Mouse (Mus musculus) heart, postnatal 10 days (tissue): ENCODE data around the gene Orc3. TPM values are rescaled to one million over a fixed set of nuclear protein-coding genes. Genes with fewer than 3 reads are reported as not detected.

Experiments used
- DNase-seq, 2 experiments: peaks; one replicate each; pipeline ENCODE4 v3.0.0; 2021
- intact Hi-C: fragments of 180-260 bp; cut with DNase I; formaldehyde crosslinking; loops from one replicate; pipeline ENCODE4 v1.15.1; 2025
- total RNA-seq, 2 experiments: library from RNA; stranded (reverse); gene quantifications; 2 replicates each; pipeline ENCODE4 v1.2.3; 2021

Gene Orc3
- total RNA-seq, result 10 to 100 TPM; 42.0 to 43.9 TPM

GRCm38 (mm10) chr4:34614630-34615094 lies at the start of gene Orc3, which contains the start of gene Rars2:
Gene Orc3, minus strand, starts transcription at chr4:34614944.
Gene Rars2, plus strand, starts transcription at chr4:34614957.
- intact Hi-C loops, result loop anchor here (5.0 kb wide), 3 partner anchors 37 to 163 kb away; partner anchors contain the start of gene Smim8
- DNase-seq, result peak; percentile 93 to 95

- intact Hi-C loops, result no loop called here
- DNase-seq, result no peak
These were observed 47.2 kb upstream of the Orc3 start for GRCm38 (mm10) chr4:34661927-34662326.

- intact Hi-C loops, result no loop called here
- DNase-seq, result no peak
These were observed 46.8 kb upstream of the Orc3 start for GRCm38 (mm10) chr4:34661514-34661913.

- no peak for DNase-seq
- intact Hi-C loops, result no loop called here
These were observed 44.3 kb upstream of the Orc3 start for GRCm38 (mm10) chr4:34659012-34659411.

GRCm38 (mm10) chr4:34656101-34656500 lies 41.4 kb upstream of the Orc3 start:
- intact Hi-C loops, result no loop called here
- no peak for DNase-seq

GRCm38 (mm10) chr4:34653179-34653578 lies 38.4 kb upstream of the Orc3 start:
- intact Hi-C loops, result no loop called here
- DNase-seq, result no peak

- no peak for DNase-seq
- intact Hi-C loops, result no loop called here
These were observed 30.0 kb upstream of the Orc3 start for GRCm38 (mm10) chr4:34644779-34645178.

- no peak for DNase-seq
- intact Hi-C loops, result no loop called here
These were observed 26.0 kb upstream of the Orc3 start for GRCm38 (mm10) chr4:34640731-34641130.

- DNase-seq, result no peak
- intact Hi-C loops, result no loop called here
These were observed 25.1 kb upstream of the Orc3 start for GRCm38 (mm10) chr4:34639745-34640364.

- intact Hi-C loops, result no loop called here
- DNase-seq, result no peak
These were observed 23.1 kb upstream of the Orc3 start for GRCm38 (mm10) chr4:34637851-34638250.

GRCm38 (mm10) chr4:34637386-34637785 lies 22.6 kb upstream of the Orc3 start:
- intact Hi-C loops, result no loop called here
- no peak for DNase-seq

- intact Hi-C loops, result no loop called here
- no peak for DNase-seq
These were observed 21.3 kb upstream of the Orc3 start for GRCm38 (mm10) chr4:34636036-34636435.

GRCm38 (mm10) chr4:34634129-34634528 lies 19.4 kb upstream of the Orc3 start:
- intact Hi-C loops, result no loop called here
- no peak for DNase-seq

- intact Hi-C loops, result no loop called here
- DNase-seq, result no peak
These were observed 15.2 kb upstream of the Orc3 start for GRCm38 (mm10) chr4:34629956-34630355.

- intact Hi-C loops, result no loop called here
These were observed 11.7 kb upstream of the Orc3 start for GRCm38 (mm10) chr4:34626401-34626800.

GRCm38 (mm10) chr4:34625556-34625955 lies 10.8 kb upstream of the Orc3 start:
- intact Hi-C loops, result no loop called here
- no peak for DNase-seq

More at GRCm38 (mm10) chr4:34626401-34626800, 11.7 kb upstream of the Orc3 start:
- no peak for DNase-seq

GRCm38 (mm10) chr4:34616146-34616545 lies 1.4 kb upstream of the Orc3 start:
- no peak for DNase-seq
- intact Hi-C loops, result loop anchor here (5.0 kb wide), 1 partner anchor 54 kb away; no protein-coding TSS in a partner anchor

- peak in 1 of 2 experiments; percentile 15 for DNase-seq
- intact Hi-C loops, result loop anchor here (5.0 kb wide), 1 partner anchor 53 kb away; no protein-coding TSS in a partner anchor
These were observed 559 bp upstream of the Orc3 start for GRCm38 (mm10) chr4:34615303-34615702.

- intact Hi-C loops, result loop anchor here (5.0 kb wide), 2 partner anchors 36 to 164 kb away; partner anchors contain the start of gene Smim8
- DNase-seq, result peak in 1 of 2 experiments; percentile 15
These were observed 1.1 kb downstream of the Orc3 start for GRCm38 (mm10) chr4:34613571-34614145.

- DNase-seq, result no peak
- intact Hi-C loops, result no loop called here
These were observed 8.1 kb downstream of the Orc3 start for GRCm38 (mm10) chr4:34606658-34607057.

GRCm38 (mm10) chr4:34603123-34603522 lies 11.6 kb downstream of the Orc3 start:
- intact Hi-C loops, result no loop called here
- DNase-seq, result no peak
